Mouse (Mus musculus): Measurements from ENCODE around the gene Rcvrn. TPM values are rescaled to one million over a fixed set of nuclear protein-coding genes. Genes with fewer than 3 reads are reported as not detected.

Gene Rcvrn
- not detected in 2 replicates for total RNA-seq (2015; ENCODE audit: low replicate concordance)
- total RNA-seq (2017; ENCODE audit: low replicate concordance), result not detected in 2 replicates

- no peak for ATAC-seq (replicated peaks; ENCODE audit: low FRiP score, poor library complexity, severe bottlenecking)
These were observed at the start of gene Rcvrn for GRCm38 (mm10) chr11:67694703-67695376. Gene Rcvrn (plus strand): TSS chr11:67695326.

DNA sequence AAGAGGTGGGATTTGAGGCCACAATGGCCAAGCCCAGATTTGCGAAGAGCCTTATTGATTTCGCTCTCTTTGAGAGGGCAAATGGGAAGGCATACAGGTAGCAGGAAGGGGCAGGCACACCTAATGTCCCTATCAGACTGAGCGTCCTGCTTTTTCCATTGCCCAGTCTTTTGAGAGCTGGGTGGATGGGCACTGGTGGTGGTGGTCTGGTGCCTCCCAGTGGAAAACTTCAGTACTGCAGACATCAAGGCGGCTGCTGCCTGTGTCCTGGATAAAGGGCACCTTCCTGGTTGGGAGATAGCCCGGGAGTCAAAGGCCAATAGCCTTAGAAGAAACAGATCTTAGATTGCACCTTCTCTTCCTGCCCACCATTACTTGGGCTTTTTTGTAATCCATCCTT lies 47.4 kb upstream of the Rcvrn start:
- ATAC-seq (replicated peaks; ENCODE audit: low FRiP score, poor library complexity, severe bottlenecking), result no peak

- no peak for ATAC-seq (replicated peaks; ENCODE audit: low FRiP score, poor library complexity, severe bottlenecking)
These were observed 46.3 kb upstream of the Rcvrn start for GRCm38 (mm10) chr11:67648651-67649407.

DNA sequence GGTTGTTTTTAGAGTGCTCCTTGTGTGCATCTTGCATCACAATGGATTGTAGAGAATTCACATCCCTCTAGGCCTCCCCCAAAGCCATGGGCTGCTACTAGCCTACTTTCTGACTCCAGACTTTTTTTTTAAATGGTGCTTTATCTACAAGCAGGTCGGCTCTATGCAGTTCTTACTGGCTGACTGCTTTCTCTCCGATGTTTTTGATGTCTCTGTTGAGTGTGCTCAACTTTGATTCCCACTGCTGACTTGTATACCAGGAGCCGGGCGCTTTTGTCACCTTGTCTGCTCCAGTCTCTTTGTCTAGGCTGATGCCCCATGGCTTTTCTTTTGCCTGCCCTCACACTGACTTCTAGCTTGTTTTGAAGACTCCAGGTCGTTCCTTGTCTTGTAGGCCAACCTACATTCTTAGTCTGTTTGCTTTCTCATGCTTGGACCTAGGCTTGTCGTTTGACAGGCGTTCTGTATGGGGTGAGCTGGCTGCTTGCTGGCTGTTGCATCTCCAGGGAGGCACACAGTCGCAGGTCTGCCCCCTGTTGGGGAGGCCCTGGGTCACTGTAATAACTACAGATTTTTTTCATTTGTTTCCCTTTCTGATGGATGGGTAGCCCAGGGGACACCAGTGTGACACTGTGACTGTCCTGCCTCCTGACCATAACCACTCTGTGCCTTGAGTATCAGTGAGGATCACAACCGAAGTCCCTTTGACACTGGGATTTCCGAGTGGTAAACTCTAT lies 45.0 kb upstream of the Rcvrn start:
- no peak for ATAC-seq (replicated peaks; ENCODE audit: low FRiP score, poor library complexity, severe bottlenecking)

- no peak for ATAC-seq (replicated peaks; ENCODE audit: low FRiP score, poor library complexity, severe bottlenecking)
These were observed 43.4 kb upstream of the Rcvrn start for GRCm38 (mm10) chr11:67651731-67652130.

- ATAC-seq (replicated peaks; ENCODE audit: low FRiP score, poor library complexity, severe bottlenecking), result no peak
These were observed 42.8 kb upstream of the Rcvrn start for GRCm38 (mm10) chr11:67652194-67652892.

DNA sequence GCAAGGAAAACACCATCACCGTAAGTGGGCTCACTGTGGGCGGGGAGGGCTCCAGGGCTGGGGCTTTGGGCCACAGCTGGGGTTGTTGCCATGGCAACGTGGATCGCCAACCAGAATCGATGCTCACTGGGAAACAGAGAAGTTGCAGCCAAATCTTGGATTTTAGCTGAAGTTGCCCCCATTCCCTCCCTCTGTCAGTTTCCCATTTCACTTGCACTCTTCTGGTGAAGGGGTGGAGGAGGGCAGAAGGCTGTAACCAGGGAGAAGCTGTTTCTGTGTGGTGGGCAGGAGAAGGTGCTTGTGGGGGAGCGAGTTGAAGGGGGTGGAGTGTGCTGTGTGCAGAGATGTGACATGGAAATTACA lies 42.3 kb upstream of the Rcvrn start:
- ATAC-seq (replicated peaks; ENCODE audit: low FRiP score, poor library complexity, severe bottlenecking), result no peak

DNA sequence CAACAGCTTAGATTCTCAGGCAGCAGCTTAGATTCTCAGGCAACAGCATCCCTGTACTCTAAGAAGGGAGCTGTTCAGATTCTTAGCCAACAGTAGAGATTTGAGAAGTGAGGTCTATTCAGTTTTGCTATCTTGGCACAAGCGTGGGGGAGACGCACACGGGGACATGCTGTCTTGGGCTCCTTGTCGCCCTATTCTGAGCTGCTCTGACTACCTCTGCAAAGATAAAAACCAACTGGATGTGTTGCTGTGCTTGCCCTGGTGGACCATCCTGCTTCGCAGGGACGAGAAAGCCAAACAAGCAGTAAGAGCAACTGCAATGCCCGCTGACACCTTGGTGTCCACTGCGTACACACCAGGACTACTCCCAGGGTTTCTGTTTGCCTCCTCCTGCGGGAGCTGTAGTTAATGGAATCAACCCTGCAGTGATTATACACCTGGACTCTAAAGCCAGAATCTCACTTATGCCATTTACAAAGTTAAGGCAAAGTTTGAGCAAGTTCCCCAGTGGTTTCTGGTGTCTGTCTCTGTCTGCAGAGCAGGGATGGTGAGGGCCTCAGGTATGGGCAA lies 41.5 kb upstream of the Rcvrn start:
- ATAC-seq (replicated peaks; ENCODE audit: low FRiP score, poor library complexity, severe bottlenecking), result no peak

- no peak for ATAC-seq (replicated peaks; ENCODE audit: low FRiP score, poor library complexity, severe bottlenecking)
These were observed 40.6 kb upstream of the Rcvrn start for GRCm38 (mm10) chr11:67654514-67654913.

- ATAC-seq (replicated peaks; ENCODE audit: low FRiP score, poor library complexity, severe bottlenecking), result no peak
These were observed 39.7 kb upstream of the Rcvrn start for GRCm38 (mm10) chr11:67655236-67655959.

GRCm38 (mm10) chr11:67656366-67656765 lies 38.8 kb upstream of the Rcvrn start:
- no peak for ATAC-seq (replicated peaks; ENCODE audit: low FRiP score, poor library complexity, severe bottlenecking)

- no peak for ATAC-seq (replicated peaks; ENCODE audit: low FRiP score, poor library complexity, severe bottlenecking)
These were observed 38.3 kb upstream of the Rcvrn start for GRCm38 (mm10) chr11:67656811-67657210.

DNA sequence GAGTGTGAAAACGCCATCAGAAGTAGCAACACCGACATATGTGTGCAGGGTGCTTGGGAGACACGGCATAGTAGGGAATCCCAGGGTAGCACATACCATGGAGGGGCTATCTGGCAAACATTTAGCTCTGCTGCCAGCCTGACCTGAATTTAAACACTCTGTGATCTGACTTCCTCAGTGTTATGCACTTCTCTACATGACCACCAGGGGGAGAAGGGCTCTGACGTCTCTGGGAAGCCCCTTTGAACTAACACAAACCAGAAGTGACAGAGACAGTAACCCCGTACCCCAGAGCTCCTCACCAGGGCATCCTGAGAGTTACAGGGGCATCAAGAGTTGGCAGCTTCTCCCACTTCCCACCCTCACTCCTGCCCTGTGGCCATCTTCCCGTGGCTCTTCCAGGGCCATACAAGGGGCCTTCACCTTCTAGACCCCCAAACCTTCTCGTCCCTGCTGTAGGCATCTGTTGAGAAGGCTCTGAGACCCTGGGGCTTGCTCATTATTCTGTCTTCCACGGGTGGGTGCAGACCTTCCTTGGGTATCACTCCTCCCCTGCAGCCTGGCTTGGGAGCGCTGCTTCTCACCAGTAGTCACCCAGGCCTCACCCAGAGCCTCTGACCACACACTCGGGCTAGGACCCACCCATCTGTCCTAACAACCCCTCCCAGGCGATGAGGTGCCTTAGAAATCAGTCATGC lies 37.3 kb upstream of the Rcvrn start:
- ATAC-seq (replicated peaks; ENCODE audit: low FRiP score, poor library complexity, severe bottlenecking), result no peak

- ATAC-seq (replicated peaks; ENCODE audit: low FRiP score, poor library complexity, severe bottlenecking), result no peak
These were observed 33.7 kb upstream of the Rcvrn start for GRCm38 (mm10) chr11:67661465-67661864.

DNA sequence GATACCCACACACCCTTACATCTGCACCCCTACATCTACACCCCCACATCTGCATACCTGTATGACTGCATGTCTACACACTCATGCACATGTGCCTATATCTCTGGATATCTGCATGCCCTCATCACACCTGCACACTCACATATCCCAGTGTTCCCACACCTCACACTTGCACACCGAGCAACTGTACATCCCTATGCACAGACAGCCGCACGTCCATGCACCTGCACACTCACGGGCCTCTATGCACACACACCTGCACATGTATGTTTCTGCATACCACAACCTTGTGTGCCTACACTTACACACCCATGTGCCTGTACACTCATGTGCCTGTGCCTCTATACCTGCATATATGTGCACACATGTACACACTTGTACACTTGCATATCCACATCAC lies 31.7 kb upstream of the Rcvrn start:
- ATAC-seq (replicated peaks; ENCODE audit: low FRiP score, poor library complexity, severe bottlenecking), result no peak

DNA sequence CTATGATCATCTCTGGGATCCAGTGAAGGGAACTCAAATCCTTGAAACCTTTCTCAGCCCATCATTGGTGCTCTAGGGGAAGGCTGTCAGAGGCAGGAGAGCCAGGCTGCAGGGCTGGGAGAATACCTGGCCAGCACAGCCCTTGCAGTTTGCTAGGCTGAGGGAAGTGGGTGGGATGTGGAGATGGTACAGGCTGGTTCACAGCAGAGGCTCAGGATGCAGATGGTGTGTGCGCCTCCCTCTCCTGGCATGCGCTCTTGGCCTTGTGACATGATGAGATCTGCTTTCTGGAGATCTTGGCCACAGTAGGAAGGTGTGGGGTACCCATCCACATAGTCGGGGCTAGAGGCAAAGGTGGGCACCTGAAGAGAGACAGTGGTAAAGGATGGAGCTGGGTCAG lies 30.9 kb upstream of the Rcvrn start:
- no peak for ATAC-seq (replicated peaks; ENCODE audit: low FRiP score, poor library complexity, severe bottlenecking)

DNA sequence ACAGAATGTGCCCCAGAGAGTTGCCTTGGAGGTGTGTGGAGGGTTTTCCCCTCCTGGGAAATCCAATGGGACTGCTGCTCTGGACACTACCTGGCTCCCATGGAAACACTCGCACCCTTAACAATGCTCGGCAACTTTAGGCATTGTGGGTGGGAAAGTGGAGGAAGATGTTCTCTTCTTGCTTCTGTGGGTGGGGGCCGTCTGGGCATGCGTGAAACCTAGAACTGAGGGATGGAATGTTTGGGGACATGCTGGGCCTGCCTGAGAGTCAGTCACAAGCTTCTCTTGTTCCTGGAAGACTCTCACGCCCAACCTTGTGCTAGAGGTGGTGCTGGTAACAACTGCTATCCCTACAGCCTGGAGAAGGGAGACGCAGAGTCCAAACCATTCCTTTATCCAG lies 30.2 kb upstream of the Rcvrn start:
- no peak for ATAC-seq (replicated peaks; ENCODE audit: low FRiP score, poor library complexity, severe bottlenecking)

- ATAC-seq (replicated peaks; ENCODE audit: low FRiP score, poor library complexity, severe bottlenecking), result no peak
These were observed 29.0 kb upstream of the Rcvrn start for GRCm38 (mm10) chr11:67666129-67666528.

All from erythroid progenitor cell, adult 5-6 weeks (primary cell).